Mouse (Mus musculus) cerebellum, adult 18-20 months (tissue): Measurements from ENCODE around the gene Lrp5.
A peak's percentile ranks its signal among the peaks of the same experiment; 100 is the strongest.

Experiments
- DNase-seq, 2 experiments: peaks; one replicate each; pipeline ENCODE4 v3.0.0; 2021

Lrp5 gene

DNA sequence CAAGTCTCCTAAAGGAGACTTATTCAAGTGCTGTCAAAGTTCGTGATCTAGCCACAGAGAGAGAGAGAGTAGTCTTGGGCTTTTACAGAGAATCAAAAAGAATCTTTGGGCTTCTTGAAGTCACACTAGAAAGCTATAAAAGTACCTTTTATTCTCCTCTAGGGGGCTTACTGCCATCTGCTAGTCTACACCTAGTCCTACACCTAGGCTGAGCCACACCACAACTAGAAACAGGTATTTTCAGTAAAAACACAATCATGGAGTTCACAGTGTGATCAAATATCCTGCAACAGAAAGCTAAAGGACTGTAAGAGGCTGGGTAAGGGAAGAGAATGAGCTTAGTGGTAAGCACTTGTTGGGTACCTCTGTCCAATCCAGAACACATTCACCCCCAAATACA is 138.1 kb downstream of the Lrp5 start:
- no peak for DNase-seq

DNA sequence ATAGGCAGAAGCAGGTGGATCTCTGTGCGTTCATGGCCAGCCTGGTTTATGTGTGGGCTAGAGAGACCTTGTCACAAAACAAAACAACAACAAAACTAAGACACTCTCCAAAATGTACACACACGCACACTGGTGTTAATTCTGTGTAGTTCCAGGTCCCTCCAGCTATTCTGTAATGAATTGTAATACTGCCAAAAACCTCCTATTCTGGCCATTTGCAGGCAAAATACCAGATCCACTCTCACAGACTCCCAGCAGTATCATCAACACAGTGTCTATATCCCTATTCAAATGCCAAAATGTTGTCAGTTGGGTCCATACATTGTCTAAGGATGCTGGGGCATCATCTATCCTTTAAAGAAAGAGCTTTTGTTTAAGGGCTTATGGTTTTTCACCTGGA is 141.4 kb downstream of the Lrp5 start:
- DNase-seq = no peak

DNA sequence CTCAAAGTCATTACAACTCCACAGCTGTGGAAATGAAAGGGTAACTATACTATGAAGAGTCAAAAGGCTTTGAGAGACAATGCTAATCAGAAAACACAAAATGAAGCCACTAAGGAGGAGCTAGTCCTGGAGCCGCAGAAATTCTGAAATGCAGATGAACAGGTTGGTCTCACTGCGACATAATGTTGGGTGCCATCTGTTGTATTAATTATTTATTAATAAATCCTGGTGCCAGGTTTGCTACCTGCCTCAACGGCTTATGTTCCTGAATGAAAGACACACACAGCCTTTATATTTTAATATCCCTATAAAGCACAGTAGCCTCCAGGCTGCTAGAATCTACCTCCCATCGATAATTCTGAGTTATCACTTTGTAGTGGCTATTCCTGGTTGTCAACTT is 143.8 kb downstream of the Lrp5 start:
- DNase-seq = peak in 1 of 2 experiments; percentile 19

DNA sequence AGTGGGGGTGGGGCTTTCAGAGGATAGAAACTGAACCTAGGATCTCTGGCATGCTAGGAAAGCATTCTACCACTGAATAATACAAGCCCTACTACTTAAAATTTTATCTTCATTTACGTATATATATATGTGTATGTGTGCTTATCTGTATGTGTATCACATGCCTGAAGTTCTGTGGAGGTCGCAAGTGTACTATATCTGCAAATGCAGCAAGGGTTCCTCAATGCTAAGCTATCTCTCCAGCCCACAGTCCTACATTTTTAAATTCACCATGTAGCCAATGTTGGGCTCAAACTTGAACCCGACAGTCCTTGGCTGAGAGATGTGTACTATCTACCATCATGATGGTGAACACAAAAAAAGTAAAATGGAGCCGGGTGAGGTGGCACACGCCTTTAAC is 145.4 kb downstream of the Lrp5 start:
- no peak for DNase-seq

DNA sequence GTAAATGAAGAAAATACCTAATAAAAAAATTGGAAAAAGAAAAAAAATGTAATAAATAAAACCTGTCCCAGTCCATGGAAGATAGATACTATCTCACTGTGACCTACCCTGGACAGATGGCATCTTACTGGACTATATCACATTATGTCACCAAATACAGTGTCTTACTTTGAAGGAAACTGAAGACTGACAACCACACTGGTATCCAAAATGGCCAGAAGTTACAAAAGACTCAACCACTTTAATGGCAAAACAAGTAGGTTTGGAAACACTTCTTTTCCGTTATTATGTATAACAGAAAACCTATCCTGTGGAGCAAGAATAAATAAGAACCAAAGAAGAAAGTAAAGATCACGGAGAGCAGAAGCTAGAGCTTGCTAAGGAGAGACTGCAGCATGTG is 146.1 kb downstream of the Lrp5 start:
- DNase-seq = no peak

DNA sequence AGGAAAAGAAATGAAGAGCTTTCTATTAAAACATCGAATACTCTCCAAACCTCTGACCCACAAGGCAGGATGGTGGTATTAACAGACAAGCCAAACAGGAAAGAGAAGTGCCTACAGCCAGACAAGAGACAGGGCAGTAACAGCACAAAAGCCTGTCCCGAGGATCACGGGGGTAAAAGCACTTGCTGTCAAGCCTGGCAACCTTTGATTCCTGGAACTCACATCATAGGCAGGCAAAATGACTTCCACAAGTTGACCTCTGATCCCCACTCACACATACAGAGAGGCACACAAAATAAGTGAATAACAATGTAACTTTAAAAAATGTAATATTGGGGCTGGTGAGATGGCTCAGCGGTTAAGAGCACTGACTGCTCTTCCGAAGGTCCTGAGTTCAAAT is 146.9 kb downstream of the Lrp5 start:
- DNase-seq = no peak

DNA sequence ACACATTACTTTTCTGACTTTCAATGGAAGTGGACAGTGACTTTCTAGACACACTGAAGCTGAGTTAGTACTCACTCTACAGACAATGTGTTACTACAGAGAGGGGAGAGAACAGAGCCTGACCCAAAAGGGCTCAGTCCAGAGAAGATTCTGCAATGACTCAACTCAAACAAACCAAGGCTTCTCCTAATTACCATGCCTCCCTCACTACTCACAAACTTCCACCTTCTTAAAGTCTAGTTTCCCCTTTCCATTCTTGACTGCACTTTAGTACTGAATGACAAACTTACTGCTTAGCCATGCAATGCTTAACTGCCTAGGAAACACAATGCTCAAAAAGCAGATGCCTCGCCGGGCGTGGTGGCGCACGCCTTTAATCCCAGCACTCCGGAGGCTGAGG is 148.7 kb downstream of the Lrp5 start:
- DNase-seq = no peak

DNA sequence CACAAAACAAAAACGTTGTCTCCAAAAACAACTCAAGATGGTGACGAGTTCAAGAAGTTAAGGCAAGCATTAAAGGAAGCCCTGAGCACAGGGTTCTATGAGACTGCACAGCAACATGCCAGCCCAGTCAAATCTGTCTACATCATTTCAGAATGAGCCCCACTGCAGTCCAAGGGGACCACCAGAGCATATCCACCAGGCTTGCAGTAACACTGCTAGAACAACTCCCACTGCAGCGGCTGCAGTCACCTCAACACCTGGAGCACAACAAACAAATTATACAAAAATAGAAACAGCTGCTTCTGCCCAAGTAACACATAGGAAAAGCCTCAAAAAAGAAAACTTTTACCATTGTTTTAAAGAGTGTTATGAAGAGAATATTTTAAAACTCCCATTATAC is 151.4 kb downstream of the Lrp5 start:
- no peak for DNase-seq
